Mouse (Mus musculus): Measurements from ENCODE around the gene Hjurp.

GRCm38 (mm10) chr1:88257681-88258080 lies 19.8 kb downstream of the Hjurp start:
- TF ChIP-seq NRF1 (IDR thresholded peaks at IDR 0.05; ENCODE audit: insufficient read depth, low read depth, low read length, poor library complexity, severe bottlenecking) (no peak), POLR2AphosphoS2 (IDR thresholded peaks at IDR 0.05; ENCODE audit: low read length) (no peak), MAX (IDR thresholded peaks at IDR 0.05; ENCODE audit: low read length) (no peak), POLR2A (IDR thresholded peaks at IDR 0.05; ENCODE audit: control insufficient read depth in 1 of 2, insufficient read depth in 1 of 2, low read depth in 1 of 2, low read length in 2 of 2, poor library complexity in 1 of 2) (no peak), TCF12 (IDR thresholded peaks at IDR 0.05; ENCODE audit: low read depth, low read length) (no peak), ZC3H11A (IDR thresholded peaks at IDR 0.05; ENCODE audit: low read depth, low read length) (no peak)
